Mouse (Mus musculus) heart, adult 2 months (tissue): Measurements from ENCODE around the gene Nectin1.

ENCODE experiments used
- CTCF ChIP-seq: fragments of 200-600 bp; IDR thresholded peaks from 2 replicates; pipeline ENCODE4 v1.8.1; 2022; ENCODE audit warnings: antibody characterized with exemption, mild to moderate bottlenecking, moderate library complexity
- EP300 ChIP-seq: fragments of 200-500 bp; IDR thresholded peaks from 2 replicates; pipeline ENCODE4 v1.6.1; 2011; ENCODE audit warnings: low read depth, low read length, control low read depth; ENCODE audit not compliant: insufficient read depth
- POLR2A ChIP-seq: fragments of 200-500 bp; IDR thresholded peaks from 2 replicates; pipeline ENCODE4 v1.6.1; 2011; ENCODE audit warnings: mild to moderate bottlenecking, low read depth, low read length, control low read depth; ENCODE audit not compliant: insufficient read depth

DNA sequence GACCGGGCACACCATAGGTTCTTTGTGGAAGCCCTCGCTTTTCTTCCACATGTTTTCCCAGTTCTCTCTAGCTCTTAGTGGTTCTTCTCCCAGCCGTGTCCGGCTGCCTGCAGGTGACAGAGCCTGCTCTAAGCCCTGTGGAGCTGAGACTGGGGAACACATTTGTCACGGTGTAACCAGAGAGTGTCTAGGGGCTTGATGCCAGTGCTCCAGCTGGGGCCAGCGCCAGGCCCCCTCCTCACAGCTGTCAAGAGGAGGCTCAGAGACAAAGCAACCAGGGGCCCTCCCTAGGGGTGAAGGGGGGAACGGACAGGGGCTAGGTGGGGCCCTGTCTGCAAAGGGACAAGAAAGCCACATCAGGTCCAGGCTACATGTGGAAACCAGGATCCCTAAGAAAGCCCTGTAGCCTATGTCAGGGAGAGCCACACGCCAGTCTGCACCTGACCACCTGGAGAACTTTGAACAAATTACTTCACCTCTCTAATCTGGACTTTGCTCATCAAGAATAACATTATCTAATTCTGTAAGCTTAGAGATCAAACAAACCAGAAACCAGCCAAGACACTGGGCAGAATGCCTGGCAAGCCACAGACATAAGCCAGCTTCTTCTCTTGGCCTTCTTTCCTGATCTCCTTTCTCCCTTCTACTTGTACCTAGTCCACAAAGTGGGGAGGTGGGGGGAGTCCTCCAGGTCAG lies 82.9 kb downstream of the Nectin1 start:
- TF ChIP-seq EP300 (no peak), POLR2A (no peak), CTCF (no peak)
